Mouse (Mus musculus) granulocyte monocyte progenitor cell, adult 5-6 weeks (primary cell): ENCODE measurements around the gene Csrp1. TPM values are rescaled to one million over a fixed set of nuclear protein-coding genes. Genes with fewer than 3 reads are reported as not detected.

ENCODE experiments used
- ATAC-seq: replicated peaks from 2 replicates; pipeline ENCODE4 v1.8.0; 2016; ENCODE audit warnings: mild to moderate bottlenecking, moderate TSS enrichment, inconsistent platforms; ENCODE audit not compliant: poor library complexity, severe bottlenecking
- total RNA-seq, 2 experiments: library from RNA; stranded (forward) in 1 of 2; stranded (reverse) in 1 of 2; fragments of 200-712, 200-1000 nt in 1 of 2; fragments of >200 nt in 1 of 2; fragmentation: Nextera tagmentation in 1 of 2; gene quantifications; 2 replicates each; pipeline ENCODE4 v1.2.3; 2014 to 2017

Gene Csrp1
- total RNA-seq (2014; fragmentation: Nextera tagmentation) (130 and 138 TPM in 2 replicates), total RNA-seq (2017) (104 and 135 TPM in 2 replicates)

DNA sequence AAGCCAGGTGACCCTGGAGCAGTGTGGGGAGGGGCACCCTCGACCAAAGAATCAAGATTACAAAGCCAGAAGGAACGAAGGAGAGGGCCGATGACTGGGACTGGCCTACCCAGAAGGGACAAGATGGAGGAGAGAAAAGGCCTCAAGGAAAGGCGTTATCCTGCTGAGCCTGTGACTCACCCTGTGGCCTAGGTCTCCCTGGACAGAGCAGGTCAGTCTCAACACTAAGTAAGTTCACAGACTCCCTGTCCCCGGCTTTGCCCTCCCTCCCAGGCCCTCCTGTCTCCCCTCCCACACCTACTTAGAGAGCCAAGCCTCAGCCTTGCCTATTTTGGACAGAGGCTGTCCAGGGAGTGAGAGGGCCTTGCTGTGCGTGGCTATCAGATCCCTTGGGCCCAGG is at the start of gene Csrp1:
Csrp1 (plus strand) TSS at position 79 of the 400 bp plus-strand sequence.
- 0 out of 2 replicates have a peak, but pooled peaks have one; percentile 31 for ATAC-seq

DNA sequence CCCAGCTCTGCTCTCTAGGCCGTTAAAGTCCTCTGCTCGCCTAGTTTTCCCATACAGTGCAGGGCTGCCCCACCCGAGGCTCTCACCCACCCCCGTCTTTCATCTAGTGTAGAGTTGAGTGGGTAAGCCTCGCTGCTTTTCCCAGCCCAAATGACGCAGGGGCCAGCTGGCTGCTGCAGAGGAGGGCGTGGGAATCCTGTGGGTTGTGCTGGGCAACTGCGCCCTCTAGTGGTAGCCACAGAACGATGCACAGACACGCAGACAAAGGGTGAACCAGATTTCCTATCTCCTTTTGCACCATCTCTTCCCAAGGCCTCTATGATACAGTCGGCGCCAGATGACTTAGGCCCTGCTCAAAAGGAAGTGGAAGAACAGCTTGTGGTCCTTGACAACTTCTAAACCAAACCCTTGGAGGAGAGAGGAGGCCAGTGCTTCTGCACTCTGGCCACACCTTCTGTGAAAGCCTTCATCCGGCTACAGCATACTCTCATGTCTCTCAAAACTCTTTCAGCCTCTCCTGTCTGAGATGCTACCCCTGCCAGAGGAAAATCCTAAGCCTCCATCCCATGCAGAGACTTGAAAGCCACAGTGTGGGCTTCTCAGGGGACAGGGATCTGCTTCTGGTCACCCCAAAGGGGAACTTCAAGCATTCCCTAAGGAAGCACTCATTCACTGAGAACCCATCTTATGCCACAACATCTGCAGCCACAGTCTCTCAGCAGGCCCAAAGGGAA is 49.3 kb upstream of the Csrp1 start:
- ATAC-seq = peak; percentile 85

DNA sequence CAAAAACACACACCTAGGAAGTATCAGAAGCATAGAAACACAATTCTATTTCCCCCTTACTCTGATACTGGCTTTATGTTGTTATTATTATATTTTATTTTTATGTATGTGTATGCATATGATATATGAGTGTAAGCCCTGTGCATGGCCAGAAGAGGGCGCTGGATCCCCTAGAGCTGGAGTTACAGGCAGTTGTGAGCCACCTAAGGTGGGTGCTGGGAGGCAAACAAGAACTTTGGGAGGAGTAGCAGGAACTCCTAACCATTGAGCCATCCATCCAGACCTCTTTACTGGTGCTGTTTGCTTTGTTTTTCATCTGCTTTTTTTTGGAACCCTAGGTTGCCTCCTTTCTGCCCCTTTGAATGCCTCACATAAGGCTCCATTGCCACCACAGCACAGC is 48.5 kb upstream of the Csrp1 start:
- ATAC-seq = no peak

DNA sequence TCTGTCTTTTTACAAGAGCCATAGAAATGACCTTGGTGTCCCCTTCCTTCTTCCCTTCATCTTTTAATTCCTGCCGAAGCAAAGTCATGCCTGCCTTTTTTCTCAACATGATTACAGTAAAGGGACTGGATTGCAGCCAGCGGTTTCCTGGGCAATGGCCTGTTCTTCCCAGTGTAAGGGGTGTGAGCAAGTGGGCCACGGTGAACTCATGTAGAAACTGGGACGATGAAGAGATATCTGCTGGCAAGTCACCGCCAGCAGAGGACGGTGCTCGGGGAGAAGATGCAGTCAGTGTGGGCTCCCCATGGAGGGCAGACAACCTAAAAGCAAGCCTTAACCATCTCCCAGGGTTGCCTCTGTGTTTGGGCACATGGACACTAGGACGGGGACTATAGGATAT is 47.9 kb upstream of the Csrp1 start:
- ATAC-seq = no peak

DNA sequence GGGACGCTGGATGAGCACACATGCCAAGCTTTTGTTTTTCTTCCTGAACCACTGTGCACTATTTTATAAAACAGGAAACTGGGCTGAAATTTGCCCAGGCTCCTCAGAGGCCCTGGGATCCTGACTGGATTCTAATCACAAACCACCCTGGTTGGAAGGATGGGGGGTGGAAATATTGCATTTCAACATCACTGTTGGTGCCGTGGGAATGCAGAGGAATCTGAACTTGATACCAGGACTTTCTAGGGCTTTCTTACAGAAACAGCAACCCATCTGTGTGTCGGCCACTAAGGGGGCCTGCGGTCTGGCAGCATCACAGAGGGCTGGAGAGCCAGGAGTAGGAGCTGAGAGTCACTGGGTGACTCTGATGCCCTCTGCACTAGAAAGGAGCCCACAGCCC is 47.5 kb upstream of the Csrp1 start:
- no peak for ATAC-seq

DNA sequence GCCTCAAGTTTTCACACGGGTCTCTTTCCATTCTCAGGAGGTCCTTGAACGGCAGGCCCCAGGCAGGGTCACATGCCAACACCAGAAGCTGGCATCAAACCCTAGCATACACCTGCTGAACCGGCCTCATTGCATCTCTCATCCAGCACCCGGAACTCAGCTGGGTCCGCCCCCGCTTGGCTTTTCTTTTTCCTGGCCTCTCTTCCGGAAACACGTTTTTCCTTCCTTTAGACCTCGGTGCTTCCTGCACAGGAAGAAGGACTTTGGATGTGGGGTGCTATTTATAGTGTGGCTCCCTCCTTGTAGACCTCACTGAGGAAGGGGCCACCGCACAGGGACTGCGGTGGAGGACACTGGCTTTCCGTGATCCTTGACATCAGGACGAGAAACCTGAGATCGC is 46.4 kb upstream of the Csrp1 start:
- ATAC-seq = no peak

DNA sequence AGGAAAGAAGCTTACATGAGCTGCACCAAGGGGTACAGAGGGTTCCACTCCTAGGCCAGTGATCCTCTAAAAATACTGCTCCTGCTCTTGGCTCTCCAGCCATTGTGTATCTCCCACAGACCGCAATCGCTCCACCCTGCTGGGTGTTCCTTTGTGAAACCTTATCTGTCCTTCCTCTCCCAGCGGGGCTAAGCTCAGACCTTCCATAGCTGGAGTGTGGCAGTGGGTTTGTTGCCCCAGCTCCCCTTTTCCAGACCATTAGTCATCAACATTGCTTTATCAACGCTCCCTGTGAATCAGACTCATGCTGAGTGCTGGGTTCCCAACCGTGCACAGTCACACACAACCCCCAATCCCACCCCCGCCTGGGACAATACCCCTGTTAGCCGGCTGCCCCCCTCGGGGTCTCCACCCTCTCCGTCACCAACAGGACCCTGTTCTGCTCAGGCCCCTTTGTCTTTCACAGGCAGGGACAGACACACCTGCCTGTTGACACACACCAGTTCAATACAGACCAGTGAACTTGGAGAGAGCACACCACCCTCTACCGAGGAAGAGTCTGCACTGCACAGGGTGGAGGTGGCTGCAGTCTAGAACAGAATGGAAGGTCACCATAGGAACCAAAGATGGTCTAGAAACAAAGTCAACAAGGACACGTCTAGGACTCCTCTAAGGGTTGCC is 44.3 kb upstream of the Csrp1 start:
- no peak for ATAC-seq

DNA sequence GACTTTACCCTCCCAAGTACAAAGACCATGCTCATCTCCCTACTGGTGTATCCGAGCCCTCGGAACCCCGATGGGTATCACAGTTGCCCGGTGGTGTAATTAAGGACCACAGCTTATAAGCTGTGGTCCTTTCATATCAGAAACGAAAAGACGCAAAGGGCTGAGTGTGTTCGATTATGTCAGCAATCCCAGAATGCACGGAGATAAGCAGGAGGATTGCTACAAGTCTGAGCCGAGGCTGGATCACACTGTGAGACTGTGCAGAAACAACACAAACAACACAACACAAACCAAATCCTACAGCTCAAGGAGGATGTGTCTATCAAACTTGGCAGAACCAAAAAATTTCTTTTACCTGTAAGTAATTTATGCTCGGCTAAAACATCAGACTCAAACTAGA is 43.6 kb upstream of the Csrp1 start:
- ATAC-seq = no peak

DNA sequence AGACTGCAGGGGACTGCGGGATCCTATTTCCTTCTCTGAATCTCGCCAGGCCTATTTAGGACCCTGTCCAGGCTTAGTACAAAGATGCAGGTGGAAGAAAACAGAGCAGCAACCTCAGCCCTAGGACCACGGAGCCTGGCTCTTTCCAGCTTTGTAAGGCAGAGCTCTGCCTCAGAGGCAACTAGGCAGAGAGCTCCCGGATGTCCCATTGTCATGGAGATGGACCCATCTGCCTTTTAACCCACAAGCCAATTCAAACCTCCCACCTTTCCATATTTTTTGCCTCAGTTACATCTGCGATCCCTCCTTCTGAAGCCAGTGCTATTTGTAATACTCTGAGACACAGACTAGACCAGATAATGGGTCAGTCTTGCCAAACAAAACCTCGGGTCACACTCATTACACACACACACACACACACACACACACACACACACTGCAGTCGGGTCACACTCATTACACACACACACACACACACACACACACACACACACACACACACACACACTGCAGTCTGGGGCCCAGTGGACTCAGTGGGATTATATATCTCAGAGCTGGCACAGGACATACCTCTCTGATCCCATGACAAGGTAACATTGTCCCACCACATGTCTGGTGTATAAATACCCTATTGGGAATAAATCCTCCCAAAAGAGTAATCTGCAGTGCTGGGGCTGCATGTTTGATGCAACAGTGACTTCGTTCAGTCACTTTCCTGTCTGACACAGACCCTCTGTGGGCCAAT is 42.8 kb upstream of the Csrp1 start:
- no peak for ATAC-seq

DNA sequence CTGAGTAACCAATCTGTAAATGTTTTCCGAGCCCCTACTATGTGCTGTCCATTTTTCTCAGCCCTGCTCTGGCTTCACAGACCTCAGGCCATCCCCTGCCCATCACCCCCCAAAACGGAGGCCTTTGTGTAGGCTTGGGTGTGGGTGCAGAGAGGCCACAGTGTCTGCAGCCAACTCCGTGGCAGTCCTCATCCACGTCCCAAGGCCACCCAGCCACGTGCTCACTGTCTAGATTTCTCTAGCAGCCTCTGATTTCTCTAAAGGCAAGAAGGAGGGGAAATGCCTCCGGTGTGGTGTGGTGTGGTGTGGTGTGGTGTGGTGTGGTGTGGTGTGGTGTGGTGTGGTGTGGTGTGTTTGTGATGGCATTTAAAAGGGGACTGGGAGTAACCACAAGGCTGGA is 41.7 kb upstream of the Csrp1 start:
- no peak for ATAC-seq

DNA sequence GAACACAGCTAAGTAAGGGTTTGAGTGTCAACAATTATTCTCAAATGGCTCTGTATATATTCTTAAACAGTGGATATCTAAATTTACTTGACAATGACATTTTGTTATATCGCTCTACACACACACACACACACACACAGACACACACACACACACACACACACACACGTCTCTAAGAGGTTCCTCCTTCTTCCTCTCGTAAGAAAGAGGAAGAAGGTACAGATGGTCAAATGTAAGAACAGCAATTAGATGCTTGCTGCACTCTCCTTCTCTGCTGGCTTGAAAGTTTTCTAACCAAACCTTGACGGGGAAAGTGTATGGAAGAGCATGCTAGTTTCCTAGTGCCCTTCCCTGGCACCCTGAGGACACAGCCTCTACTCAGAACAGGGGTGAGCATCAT is 39.1 kb upstream of the Csrp1 start:
- ATAC-seq = peak; percentile 93

DNA sequence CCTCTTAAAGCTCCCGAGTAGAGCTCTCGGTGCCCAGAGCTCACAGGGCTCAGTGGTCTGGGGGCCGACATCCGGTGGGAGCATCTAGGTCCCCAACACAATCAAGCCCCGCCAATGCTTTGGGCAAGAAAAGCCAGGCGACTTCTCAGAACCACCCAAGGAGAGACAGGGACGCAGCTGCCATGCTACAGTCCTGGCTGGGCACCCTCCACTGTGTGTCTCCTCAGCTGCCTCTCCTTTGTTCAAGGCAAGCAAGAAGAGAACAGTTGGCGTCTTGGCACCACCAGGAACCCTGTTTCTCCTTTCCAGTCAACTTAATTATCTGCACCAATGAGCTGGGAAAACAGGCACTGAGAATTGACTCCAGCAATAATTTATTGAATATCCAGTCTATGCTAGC is 38.7 kb upstream of the Csrp1 start:
- ATAC-seq = no peak; the same call in 1 of the 2 replicates

DNA sequence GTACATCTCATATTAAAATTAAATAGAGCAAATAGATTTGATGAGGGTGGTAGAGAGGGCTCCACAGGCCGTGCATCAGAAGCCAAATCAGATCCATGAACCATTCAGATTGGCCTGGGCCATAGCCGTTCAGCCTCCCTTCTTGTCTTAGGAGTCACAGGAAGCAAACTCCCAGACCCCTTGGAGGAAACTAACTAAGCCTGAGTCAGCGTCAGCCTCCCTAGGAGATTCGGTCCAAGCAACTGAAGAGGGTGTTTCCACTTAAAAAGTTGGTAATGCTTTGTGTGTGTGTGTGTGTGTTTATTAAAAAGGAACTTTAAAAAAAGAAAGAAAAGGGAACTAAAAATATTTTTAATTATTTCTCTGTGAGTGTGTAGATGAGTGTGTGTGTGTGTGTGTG is 35.0 kb upstream of the Csrp1 start:
- no peak for ATAC-seq

DNA sequence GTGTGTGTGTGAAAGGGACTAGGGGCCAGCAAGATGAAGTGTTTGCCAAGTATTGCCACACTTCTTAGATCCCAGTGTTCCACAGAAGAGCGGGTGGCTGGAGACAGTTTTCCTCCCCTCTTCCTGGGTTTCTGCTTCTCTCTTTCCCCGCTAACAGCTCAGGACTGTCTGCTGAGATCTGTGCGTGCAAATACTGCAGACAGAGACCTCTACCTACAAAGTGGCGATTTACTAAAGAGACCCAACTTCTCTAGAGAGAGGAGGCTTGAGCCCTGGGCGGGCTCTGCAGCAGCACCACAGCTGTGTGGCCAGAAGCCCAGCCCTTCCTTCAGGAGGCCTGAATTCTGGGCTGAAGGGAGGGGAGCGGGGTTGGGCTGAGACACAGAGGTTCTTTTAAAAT is 34.5 kb upstream of the Csrp1 start:
- no peak for ATAC-seq

DNA sequence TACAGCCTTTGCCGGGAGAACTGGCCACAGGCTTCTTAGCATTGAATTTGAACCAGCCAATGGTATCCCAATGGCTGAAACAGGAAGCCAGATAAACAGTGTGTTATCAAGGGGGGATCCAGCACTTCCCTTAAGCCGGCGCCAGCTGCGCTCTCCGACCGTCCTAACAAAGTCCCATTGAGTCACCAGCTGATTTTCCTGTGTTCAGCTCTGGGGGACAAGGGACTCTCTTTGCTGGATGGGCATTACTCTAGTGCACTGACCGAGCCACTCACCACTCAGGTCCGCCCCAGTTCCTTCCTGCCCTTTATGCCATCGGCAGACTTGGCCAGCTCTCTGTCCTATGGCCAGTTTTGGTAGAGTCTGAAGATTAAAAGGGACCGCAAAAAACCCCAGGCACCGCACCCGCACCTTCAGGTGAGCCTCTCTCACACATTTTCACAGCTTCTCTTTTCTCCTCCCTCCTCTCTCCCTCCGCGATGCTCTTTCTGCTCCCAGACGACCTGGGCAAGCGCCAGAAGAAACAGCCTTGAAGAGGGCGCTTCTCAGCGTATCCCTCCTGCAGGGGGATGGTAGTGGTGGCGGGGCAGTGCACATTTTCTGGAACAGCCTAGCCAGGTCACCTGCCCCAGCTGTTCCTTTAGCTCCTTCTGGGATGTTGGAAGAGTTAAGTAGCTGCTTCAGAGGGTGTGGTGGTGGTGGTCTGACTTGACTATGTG is 32.9 kb upstream of the Csrp1 start:
- ATAC-seq = peak; percentile 49

DNA sequence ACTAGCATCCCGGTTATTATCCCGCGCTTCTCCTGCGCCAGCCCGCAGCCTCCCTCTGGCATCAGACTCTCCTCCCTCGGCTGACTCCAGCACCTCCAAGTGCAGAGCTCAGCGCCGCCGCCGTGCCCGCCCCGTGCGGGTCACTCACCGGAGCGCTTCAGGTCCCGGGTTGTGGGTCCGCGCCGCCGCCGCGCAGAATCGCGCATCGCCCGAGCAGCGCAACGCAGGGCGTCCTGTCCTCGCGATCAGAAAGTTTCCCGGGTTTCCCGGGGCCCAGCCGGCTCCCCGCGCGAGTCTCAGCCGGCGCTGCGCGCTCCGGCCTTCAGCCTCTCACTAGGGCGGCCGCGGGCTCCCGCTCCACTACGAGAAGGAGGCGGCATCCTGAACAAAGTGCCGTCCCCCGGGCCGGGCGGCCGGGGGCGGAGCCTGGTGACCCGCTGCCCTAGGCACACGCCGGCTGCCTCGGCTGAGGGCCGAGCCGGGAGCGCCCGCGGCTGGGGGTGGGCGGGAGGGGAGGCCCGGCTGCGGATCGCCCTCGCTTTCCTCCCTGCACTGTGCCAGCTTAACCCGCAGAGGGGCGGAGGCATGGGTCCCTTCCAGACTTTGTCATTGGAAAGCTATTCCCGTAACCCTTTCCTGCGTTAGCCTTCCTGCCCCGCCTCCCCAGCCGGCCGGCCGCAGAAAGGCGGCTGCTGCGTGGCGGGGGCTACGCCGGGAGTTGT is 31.9 kb upstream of the Csrp1 start:
- ATAC-seq = peak; percentile 62

DNA sequence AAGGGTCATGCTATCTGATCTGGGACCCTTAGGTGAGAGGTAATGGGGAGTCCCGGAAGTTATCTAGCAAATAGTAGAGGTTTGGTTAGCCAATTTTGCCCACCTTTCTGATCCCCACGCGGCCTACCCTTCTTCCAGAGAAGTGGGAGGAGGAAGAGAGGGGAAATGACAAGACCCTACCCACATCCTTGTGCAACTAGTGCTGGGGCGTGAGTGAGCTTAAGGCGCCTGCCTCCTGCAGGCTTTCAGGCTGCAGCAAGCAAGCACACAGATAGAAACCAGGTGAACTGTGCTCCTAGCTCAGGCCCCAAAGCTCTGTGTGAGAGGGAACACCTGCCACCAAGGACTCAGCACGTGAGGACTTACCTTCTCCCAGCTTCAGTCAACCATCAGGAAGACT is 31.2 kb upstream of the Csrp1 start:
- ATAC-seq = peak; percentile 71

DNA sequence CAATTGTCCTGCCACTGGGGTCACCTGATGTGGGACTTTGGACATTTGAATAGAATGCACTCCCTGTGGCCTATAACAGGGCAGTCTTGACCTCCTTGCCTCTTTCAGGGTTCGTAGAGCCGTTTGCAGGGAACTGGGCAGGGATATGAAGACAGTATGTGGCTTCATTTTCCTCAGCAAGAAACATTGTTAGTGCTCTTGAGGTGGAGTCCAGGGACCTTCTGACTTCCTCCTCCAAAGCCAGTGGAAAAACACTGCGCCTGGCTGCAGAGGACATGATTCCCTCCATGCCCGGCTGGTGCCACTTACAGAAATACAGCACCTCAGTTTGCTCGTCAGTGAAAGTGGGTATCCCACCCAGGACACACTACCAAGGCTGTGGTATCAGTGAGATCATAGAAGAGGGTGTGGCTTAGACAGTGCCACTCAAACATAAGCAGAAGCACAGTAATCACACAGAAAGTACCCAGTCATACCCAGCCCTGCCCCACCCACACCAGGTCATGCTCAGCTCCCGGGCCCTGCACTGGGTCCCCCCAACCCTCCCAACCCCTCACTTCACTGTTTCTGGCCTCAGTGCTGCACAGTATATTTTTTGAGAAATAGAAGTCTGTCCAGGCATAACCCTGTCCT is 29.0 kb upstream of the Csrp1 start:
- ATAC-seq = peak; percentile 42

DNA sequence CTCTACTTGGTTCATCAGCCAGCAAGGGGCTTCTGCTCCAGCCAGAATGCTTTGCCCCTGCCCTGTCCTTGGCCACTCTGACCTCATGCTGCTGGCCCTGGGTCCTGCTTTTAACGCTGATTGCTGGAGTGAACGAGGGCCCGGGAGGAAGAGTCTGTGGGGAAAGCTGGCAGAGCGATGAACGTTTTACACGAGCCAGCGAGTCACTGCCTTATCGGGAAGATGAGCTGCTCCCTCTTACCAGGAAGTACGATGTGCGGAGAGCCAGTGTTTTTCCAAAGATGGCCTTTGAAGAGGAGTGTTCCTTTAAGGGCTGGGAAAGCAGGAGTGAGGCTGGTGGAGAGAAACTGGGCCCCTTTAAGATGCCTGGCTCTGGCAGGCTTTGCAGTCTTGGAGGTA is 28.4 kb upstream of the Csrp1 start:
- ATAC-seq = no peak

DNA sequence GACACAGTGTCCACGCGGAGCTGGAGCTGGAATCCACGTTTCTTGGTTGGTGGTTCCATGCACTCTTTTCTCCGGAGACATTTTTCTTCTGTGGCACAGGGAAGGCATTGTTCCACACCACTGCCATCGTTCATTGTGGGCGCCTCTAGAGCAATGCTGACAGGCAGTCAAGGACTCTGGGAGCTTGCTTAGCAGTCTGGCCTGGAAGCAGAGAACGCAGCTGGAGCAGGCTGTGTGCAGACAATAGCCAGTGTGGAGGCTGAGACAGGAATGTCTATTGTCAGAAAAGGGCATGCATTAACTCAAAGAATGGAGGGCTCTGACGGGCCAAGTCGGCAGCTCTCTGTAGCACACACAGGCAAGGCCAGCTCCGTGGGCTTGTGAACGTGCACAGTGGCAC is 25.7 kb upstream of the Csrp1 start:
- ATAC-seq = no peak
